10 mouse cellular contexts compared by ENCODE assay signal in the genomic region with DNA sequence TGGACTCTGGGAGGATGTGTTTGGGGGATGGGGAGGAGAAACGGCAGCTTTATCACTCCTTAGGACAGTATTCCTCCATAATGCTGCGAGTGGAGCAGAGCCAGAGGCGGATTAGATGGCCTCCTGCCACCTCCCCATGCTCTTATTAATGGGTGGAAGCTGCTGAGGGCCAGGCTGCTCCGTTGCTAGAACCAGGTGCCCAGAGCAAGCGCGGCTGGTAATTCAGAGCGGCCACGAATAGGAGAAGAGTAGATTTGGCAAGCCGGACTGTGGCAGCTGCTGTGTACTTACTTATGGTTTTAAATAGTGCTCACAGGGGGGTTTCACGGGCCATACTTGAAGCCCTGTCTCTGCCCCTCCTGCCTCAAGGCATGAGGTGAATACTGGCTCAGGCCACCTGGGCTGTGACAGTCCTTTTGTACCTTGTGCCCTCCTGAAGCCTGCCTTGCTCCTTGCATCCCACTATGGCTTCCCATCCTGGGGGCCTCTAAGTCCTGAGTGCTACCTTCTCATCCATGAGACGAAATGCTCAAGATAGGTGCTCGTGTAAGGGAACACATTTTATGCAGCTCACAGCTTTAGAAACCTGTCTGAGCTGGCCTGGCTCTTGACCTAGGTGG. TPM values are rescaled to one million over a fixed set of nuclear protein-coding genes. Genes with fewer than 3 reads are reported as not detected.
DNase-seq lines count a peak whose midpoint lies in the region; ATAC-seq lines count a peak whose summit lies in the region.
"Had no signal": no experiment of that assay in that cellular context is flagged by ENCODE, and none has a peak within 500 bp of the region (broad histone marks: within the 10 kb centered on the region; RNA-seq: fewer than 3 reads in every experiment).

No protein-coding gene starts in this region.

- H3K4me3 ChIP-seq in midbrain, embryonic 14.5 days (replicated peaks; ENCODE audit: low read depth, low read length) = no peak overlapping the region
- no peak overlapping the region for H3K4me3 ChIP-seq in midbrain, embryonic 10.5 days
- H3K4me3 ChIP-seq in hindbrain, embryonic 15.5 days = no peak overlapping the region

- peaks cover 7% of the 10 kb centered on the region; the same call in 1 of the 2 replicates for H3K4me1 ChIP-seq in midbrain, embryonic 14.5 days (ENCODE audit: control insufficient read depth, insufficient read depth, low read length)
- peaks cover 14% of the 10 kb centered on the region; the same call in 1 of the 2 replicates for H3K4me1 ChIP-seq in midbrain, embryonic 10.5 days
- H3K4me1 ChIP-seq in hindbrain, embryonic 15.5 days (replicated peaks) = peaks cover 21% of the 10 kb centered on the region

- no peak overlapping the region for H3K4me2 ChIP-seq in midbrain, embryonic 14.5 days (ENCODE audit: low read length)
- peak overlapping the region; percentile 8; the same call in 1 of the 2 replicates for H3K4me2 ChIP-seq in hindbrain, embryonic 15.5 days

- H3K9ac ChIP-seq in midbrain, embryonic 14.5 days (replicated peaks; ENCODE audit: low read length) = no peak overlapping the region
- no peak overlapping the region for H3K9ac ChIP-seq in hindbrain, embryonic 15.5 days
- H3K9ac ChIP-seq: liver, embryonic 14.5 days had no signal

- intact Hi-C loops in heart, postnatal 36 days (cut with DNase I) = no loop called here

- H3K27me3 ChIP-seq in midbrain, embryonic 14.5 days (ENCODE audit: control insufficient read depth, insufficient read depth, low read length) = no peaks in the 10 kb centered on the region
- no peaks in the 10 kb centered on the region for H3K27me3 ChIP-seq in midbrain, embryonic 10.5 days (ENCODE audit: low read depth, poor library complexity, severe bottlenecking)
- no peaks in the 10 kb centered on the region for H3K27me3 ChIP-seq in hindbrain, embryonic 15.5 days

- ATAC-seq in midbrain, embryonic 14.5 days (ENCODE audit: low FRiP score, low TSS enrichment) = peak; percentile 34; the same call in 1 of the 2 replicates
- peak; percentile 80 for ATAC-seq in hindbrain, embryonic 15.5 days (ENCODE audit: low FRiP score, low read depth)

- no peaks in the 10 kb centered on the region for H3K36me3 ChIP-seq in midbrain, embryonic 14.5 days (ENCODE audit: control insufficient read depth, insufficient read depth, low read length)
- no peaks in the 10 kb centered on the region for H3K36me3 ChIP-seq in midbrain, embryonic 10.5 days
- no peaks in the 10 kb centered on the region; the same call in 1 of the 2 replicates for H3K36me3 ChIP-seq in hindbrain, embryonic 15.5 days

- no peak overlapping the region for H3K27ac ChIP-seq in midbrain, embryonic 14.5 days (replicated peaks; ENCODE audit: low read depth, low read length)
- H3K27ac ChIP-seq in midbrain, embryonic 10.5 days (replicated peaks) = no peak overlapping the region
- peak overlapping the region; percentile 26 for H3K27ac ChIP-seq in hindbrain, embryonic 15.5 days (replicated peaks)
- H3K27ac ChIP-seq: liver, embryonic 14.5 days had no signal

- no peaks in the 10 kb centered on the region for H3K9me3 ChIP-seq in midbrain, embryonic 14.5 days (ENCODE audit: control insufficient read depth, low read length)
- H3K9me3 ChIP-seq in midbrain, embryonic 10.5 days (replicated peaks) = no peaks in the 10 kb centered on the region
- no peaks in the 10 kb centered on the region for H3K9me3 ChIP-seq in hindbrain, embryonic 15.5 days

- 62% methylated on average over 12 of the region's 12 CpGs for WGBS in midbrain, embryonic 14.5 days
- 74% methylated on average over 12 of the region's 12 CpGs for WGBS in midbrain, embryonic 10.5 days
- 48% methylated on average over 12 of the region's 12 CpGs for WGBS in hindbrain, embryonic 15.5 days

- peak; percentile 43 for DNase-seq in midbrain, embryonic 14.5 days
- no peak for DNase-seq in midbrain, embryonic 10.5 days (ENCODE audit: low spot score)
- DNase-seq in cerebellum, adult 9-11 months = peak; percentile 90
- DNase-seq in retina, postnatal 7 days (ENCODE audit: low read depth, low spot score) = peak; percentile 56
- DNase-seq in heart, postnatal 36 days = no peak
- no peak for DNase-seq in lung, postnatal 36 days
- DNase-seq: kidney, postnatal 10 days; thymus, postnatal 25 days had no signal

RNA-seq across cellular contexts. Expression of gene Ppm1h, which starts 14.7 kb away (rescaled TPM):
- polyA plus RNA-seq in midbrain, embryonic 14.5 days (2014; fragmentation: Nextera tagmentation; extraction: Ambion mirVana) = 19.8 and 23.3 TPM in 2 replicates
- polyA plus RNA-seq in midbrain, embryonic 10.5 days (2016; fragmentation: Nextera tagmentation; extraction: Ambion mirVana) = 3.3 and 4.2 TPM in 2 replicates
- polyA plus RNA-seq in hindbrain, embryonic 15.5 days (2015; fragmentation: Nextera tagmentation; extraction: Ambion mirVana) = 29.4 and 31.2 TPM in 2 replicates
- total RNA-seq in heart, postnatal 36 days (2021) = 1 to 10 TPM; 6.7 to 7.8 TPM

Comparison
In these comparisons a context has a peak if more than half of its experiments do, and no peak if none do; other contexts are left out.
1. DNase-seq: peak in midbrain, embryonic 14.5 days (single experiment), cerebellum, adult 9-11 months (single experiment) and retina, postnatal 7 days (single experiment); none in midbrain, embryonic 10.5 days (single experiment), heart, postnatal 36 days (0 of 2) and lung, postnatal 36 days (single experiment).